Mouse (Mus musculus): ENCODE measurements at regions not wholly inside any gene's neighbourhood (a gene's known extent, or its start where the extent isn't known, plus 50 kb on each side); places are given as distances from the start of the nearest gene placed in this dataset.

GRCm38 (mm10) chr3:149408858-149409257 is 418.5 kb upstream of the Adgrl2 start:
- Histone ChIP-seq H3K9ac (ENCODE audit: low read length) (no peak overlapping the region), H3K36me3 (ENCODE audit: control insufficient read depth, insufficient read depth, low read length) (no peaks in the 10 kb centered on the region), H3K4me2 (replicated peaks; ENCODE audit: low read depth) (no peak overlapping the region), H3K27ac (replicated peaks) (no peak overlapping the region), H3K4me3 (ENCODE audit: low read depth, low read length) (no peak overlapping the region), H3K9me3 (ENCODE audit: control insufficient read depth, low read length) (no peaks in the 10 kb centered on the region), H3K27me3 (ENCODE audit: control insufficient read depth, insufficient read depth, low read length) (no peaks in the 10 kb centered on the region), H3K4me1 (replicated peaks; ENCODE audit: control insufficient read depth, insufficient read depth) (no peaks in the 10 kb centered on the region; the same call in 1 of the 2 replicates)
- DNase-seq (ENCODE audit: low spot score) (no peak), ATAC-seq (ENCODE audit: low FRiP score, low TSS enrichment) (no peak)
- TF ChIP-seq EP300 (optimal IDR thresholded peaks at IDR 0.05) = no peak
- no peak for TF ChIP-seq CTCF (IDR thresholded peaks at IDR 0.05; ENCODE audit: low read depth)
- 47% methylated on average over 3 of the region's 3 CpGs for WGBS

- no peaks in the 10 kb centered on the region for H3K27me3 ChIP-seq (ENCODE audit: control insufficient read depth, insufficient read depth, low read length)
- TF ChIP-seq EP300 (optimal IDR thresholded peaks at IDR 0.05) (no peak), CTCF (IDR thresholded peaks at IDR 0.05; ENCODE audit: low read depth) (no peak)
- DNase-seq (ENCODE audit: low spot score) (no peak), ATAC-seq (ENCODE audit: low FRiP score, low TSS enrichment) (no peak)
- no peak overlapping the region for H3K9ac ChIP-seq (ENCODE audit: low read length)
- 76% methylated on average over 3 of the region's 3 CpGs for WGBS
- no peak overlapping the region for H3K4me2 ChIP-seq (replicated peaks; ENCODE audit: low read depth)
- H3K27ac ChIP-seq (replicated peaks) = no peak overlapping the region
- H3K36me3 ChIP-seq (ENCODE audit: control insufficient read depth, insufficient read depth, low read length) = no peaks in the 10 kb centered on the region
- H3K9me3 ChIP-seq (ENCODE audit: control insufficient read depth, low read length) = no peaks in the 10 kb centered on the region
- no peak overlapping the region for H3K4me3 ChIP-seq (ENCODE audit: low read depth, low read length)
- no peaks in the 10 kb centered on the region; the same call in 1 of the 2 replicates for H3K4me1 ChIP-seq (replicated peaks; ENCODE audit: control insufficient read depth, insufficient read depth)
These were observed 415.5 kb upstream of the Adgrl2 start for GRCm38 (mm10) chr3:149405872-149406271.

GRCm38 (mm10) chr3:149404691-149405090 is 414.3 kb upstream of the Adgrl2 start:
- no peaks in the 10 kb centered on the region for H3K27me3 ChIP-seq (ENCODE audit: control insufficient read depth, insufficient read depth, low read length)
- no peaks in the 10 kb centered on the region for H3K36me3 ChIP-seq (ENCODE audit: control insufficient read depth, insufficient read depth, low read length)
- ATAC-seq (ENCODE audit: low FRiP score, low TSS enrichment) (no peak), DNase-seq (ENCODE audit: low spot score) (no peak)
- no peaks in the 10 kb centered on the region; the same call in 1 of the 2 replicates for H3K4me1 ChIP-seq (replicated peaks; ENCODE audit: control insufficient read depth, insufficient read depth)
- TF ChIP-seq CTCF (IDR thresholded peaks at IDR 0.05; ENCODE audit: low read depth) = no peak
- no peak for TF ChIP-seq EP300 (optimal IDR thresholded peaks at IDR 0.05)
- 87% methylated on average over 14 of the region's 14 CpGs for WGBS
- no peak overlapping the region for H3K4me3 ChIP-seq (ENCODE audit: low read depth, low read length)
- no peak overlapping the region for H3K9ac ChIP-seq (ENCODE audit: low read length)
- H3K9me3 ChIP-seq (ENCODE audit: control insufficient read depth, low read length) = no peaks in the 10 kb centered on the region
- no peak overlapping the region for H3K4me2 ChIP-seq (replicated peaks; ENCODE audit: low read depth)
- no peak overlapping the region for H3K27ac ChIP-seq (replicated peaks)

GRCm38 (mm10) chr3:149402496-149402895 is 412.1 kb upstream of the Adgrl2 start:
- no peak for DNase-seq (ENCODE audit: low spot score)
- no peak overlapping the region for H3K4me2 ChIP-seq (replicated peaks; ENCODE audit: low read depth)
- no peaks in the 10 kb centered on the region for H3K4me1 ChIP-seq (replicated peaks; ENCODE audit: control insufficient read depth, insufficient read depth)
- WGBS = 65% methylated on average over 9 of the region's 9 CpGs
- ATAC-seq (ENCODE audit: low FRiP score, low TSS enrichment) = no peak
- H3K36me3 ChIP-seq (ENCODE audit: control insufficient read depth, insufficient read depth, low read length) = no peaks in the 10 kb centered on the region
- no peaks in the 10 kb centered on the region for H3K27me3 ChIP-seq (ENCODE audit: control insufficient read depth, insufficient read depth, low read length)
- TF ChIP-seq EP300 (optimal IDR thresholded peaks at IDR 0.05) (no peak), CTCF (IDR thresholded peaks at IDR 0.05; ENCODE audit: low read depth) (no peak)
- no peak overlapping the region for H3K4me3 ChIP-seq (ENCODE audit: low read depth, low read length)
- no peaks in the 10 kb centered on the region for H3K9me3 ChIP-seq (ENCODE audit: control insufficient read depth, low read length)
- no peak overlapping the region for H3K9ac ChIP-seq (ENCODE audit: low read length)
- no peak overlapping the region for H3K27ac ChIP-seq (replicated peaks)

GRCm38 (mm10) chr3:149395082-149395481 is 404.7 kb upstream of the Adgrl2 start:
- WGBS = 43% methylated on average over 4 of the region's 4 CpGs
- DNase-seq (ENCODE audit: low spot score) = no peak

GRCm38 (mm10) chr3:149393317-149394172 is 403.2 kb upstream of the Adgrl2 start:
- H3K9ac ChIP-seq (ENCODE audit: low read length) = no peak overlapping the region
- WGBS = 64% methylated on average over 4 of the region's 4 CpGs

More at GRCm38 (mm10) chr3:149395082-149395481, 404.7 kb upstream of the Adgrl2 start:
- Histone ChIP-seq H3K9ac (ENCODE audit: low read length) (no peak overlapping the region), H3K4me3 (ENCODE audit: low read depth, low read length) (no peak overlapping the region), H3K9me3 (ENCODE audit: control insufficient read depth, low read length) (no peaks in the 10 kb centered on the region), H3K36me3 (ENCODE audit: control insufficient read depth, insufficient read depth, low read length) (no peaks in the 10 kb centered on the region), H3K27me3 (ENCODE audit: control insufficient read depth, insufficient read depth, low read length) (no peaks in the 10 kb centered on the region), H3K4me2 (replicated peaks; ENCODE audit: low read depth) (no peak overlapping the region), H3K4me1 (replicated peaks; ENCODE audit: control insufficient read depth, insufficient read depth) (no peaks in the 10 kb centered on the region), H3K27ac (replicated peaks) (no peak overlapping the region)
- no peak for ATAC-seq (ENCODE audit: low FRiP score, low TSS enrichment)
- TF ChIP-seq CTCF (IDR thresholded peaks at IDR 0.05; ENCODE audit: low read depth) = no peak
- no peak for TF ChIP-seq EP300 (optimal IDR thresholded peaks at IDR 0.05)

More at GRCm38 (mm10) chr3:149393317-149394172, 403.2 kb upstream of the Adgrl2 start:
- no peak for ATAC-seq (ENCODE audit: low FRiP score, low TSS enrichment)
- Histone ChIP-seq H3K27ac (replicated peaks) (no peak overlapping the region), H3K36me3 (ENCODE audit: control insufficient read depth, insufficient read depth, low read length) (no peaks in the 10 kb centered on the region), H3K4me3 (ENCODE audit: low read depth, low read length) (no peak overlapping the region), H3K4me2 (replicated peaks; ENCODE audit: low read depth) (no peak overlapping the region), H3K27me3 (ENCODE audit: control insufficient read depth, insufficient read depth, low read length) (no peaks in the 10 kb centered on the region), H3K4me1 (replicated peaks; ENCODE audit: control insufficient read depth, insufficient read depth) (no peaks in the 10 kb centered on the region), H3K9me3 (ENCODE audit: control insufficient read depth, low read length) (no peaks in the 10 kb centered on the region)
- no peak for TF ChIP-seq CTCF (IDR thresholded peaks at IDR 0.05; ENCODE audit: low read depth)
- no peak for TF ChIP-seq EP300 (optimal IDR thresholded peaks at IDR 0.05)
- DNase-seq (ENCODE audit: low spot score) = no peak
